Mouse (Mus musculus) heart, adult 11 months (tissue): Measurements from ENCODE around the gene Etl4.

ENCODE experiments used
- DNase-seq: peaks from one replicate; pipeline ENCODE4 v3.0.0; 2022

Etl4 gene

DNA sequence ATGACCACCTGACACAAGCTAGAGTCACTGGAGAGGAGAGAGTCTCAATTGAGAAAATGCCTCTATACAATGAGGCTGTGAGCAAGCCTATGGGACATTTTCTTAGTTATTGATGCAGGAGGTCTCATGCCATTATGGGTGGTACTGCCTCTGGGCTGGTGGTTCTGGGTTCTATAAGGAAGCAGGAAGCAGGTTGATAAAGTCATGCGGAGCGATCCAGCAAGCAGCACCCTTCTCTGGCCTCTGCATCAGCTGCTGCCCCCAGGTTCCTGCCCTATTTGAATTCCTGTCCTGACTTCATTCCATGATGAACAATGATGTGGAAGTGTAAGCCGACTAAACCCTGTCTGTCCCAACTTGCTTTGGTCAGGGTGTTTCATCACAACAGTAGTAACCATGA, 753.1 kb downstream of the Etl4 start:
- peak; percentile 52 for DNase-seq

DNA sequence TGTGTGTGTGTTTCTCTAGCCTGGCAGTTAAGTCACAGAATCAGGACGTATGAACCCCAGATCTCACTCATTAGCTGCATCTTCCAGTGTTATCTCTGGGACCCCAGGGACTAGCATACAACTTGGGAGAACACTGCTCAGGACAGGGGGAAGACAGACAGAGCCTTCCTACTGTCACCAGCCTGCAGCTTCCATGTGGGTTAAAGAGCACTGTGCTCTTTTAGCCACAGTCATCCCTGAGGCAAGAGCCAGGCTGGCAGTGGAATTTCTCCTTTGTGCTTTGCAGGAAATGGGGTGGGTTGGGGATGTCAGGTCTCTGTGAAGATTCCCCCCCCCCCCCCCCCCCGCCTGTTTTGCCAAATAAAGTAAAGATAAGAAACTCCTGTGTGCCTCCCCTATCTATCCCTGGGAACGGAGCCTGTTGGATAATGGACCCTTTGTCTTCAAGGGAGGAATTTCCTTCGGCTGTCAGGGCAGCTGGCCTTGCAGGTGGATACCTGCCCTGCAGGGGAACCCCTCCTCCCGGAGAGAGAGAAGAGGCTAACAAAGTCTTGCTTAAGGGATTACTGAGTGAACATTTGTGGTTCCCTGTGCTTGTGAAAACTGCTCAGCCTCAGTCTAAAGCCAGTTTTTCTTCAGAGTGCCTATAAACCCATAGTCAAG, 755.9 kb downstream of the Etl4 start:
- peak; percentile 68 for DNase-seq

DNA sequence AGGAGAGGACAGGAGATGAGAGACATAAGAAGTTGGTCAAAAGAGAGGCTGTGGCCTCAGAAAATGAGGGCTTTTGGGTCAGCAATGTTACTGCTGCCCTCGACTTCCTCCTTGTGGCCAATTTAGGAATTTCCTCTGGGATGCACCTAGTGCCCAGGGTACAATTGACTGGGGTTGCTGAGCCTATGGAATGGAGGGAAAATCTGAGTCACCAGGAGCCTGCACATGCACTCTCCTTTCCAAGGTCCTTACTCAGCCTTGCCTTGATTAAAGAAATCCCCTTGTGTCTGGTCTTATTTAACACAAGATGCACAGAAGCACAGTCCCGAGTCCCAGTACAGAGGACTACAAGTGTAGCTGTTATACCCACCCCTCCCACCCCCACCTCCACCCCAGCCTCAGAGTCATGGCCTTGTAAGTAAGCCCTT, 756.5 kb downstream of the Etl4 start:
- peak; percentile 76 for DNase-seq

DNA sequence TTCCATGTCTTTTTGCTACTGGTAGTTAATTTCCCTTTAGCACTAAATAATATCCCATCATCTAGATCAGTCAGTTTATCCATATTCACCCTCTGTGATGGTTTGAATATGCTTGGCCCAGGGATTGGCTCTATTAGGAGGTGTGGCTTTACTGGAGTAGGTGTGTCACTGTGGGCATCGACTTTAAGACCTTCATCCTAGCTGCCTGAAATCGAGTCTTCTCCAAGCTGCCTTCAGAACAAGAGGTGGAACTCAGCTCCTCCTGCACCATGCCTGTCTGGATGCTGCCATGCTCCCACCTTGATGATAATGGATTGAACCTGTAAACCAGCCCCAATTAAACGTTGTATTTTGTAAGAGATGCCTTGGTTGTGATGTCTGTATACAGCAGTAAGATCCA, 758.3 kb downstream of the Etl4 start:
- peak; percentile 22 for DNase-seq

DNA sequence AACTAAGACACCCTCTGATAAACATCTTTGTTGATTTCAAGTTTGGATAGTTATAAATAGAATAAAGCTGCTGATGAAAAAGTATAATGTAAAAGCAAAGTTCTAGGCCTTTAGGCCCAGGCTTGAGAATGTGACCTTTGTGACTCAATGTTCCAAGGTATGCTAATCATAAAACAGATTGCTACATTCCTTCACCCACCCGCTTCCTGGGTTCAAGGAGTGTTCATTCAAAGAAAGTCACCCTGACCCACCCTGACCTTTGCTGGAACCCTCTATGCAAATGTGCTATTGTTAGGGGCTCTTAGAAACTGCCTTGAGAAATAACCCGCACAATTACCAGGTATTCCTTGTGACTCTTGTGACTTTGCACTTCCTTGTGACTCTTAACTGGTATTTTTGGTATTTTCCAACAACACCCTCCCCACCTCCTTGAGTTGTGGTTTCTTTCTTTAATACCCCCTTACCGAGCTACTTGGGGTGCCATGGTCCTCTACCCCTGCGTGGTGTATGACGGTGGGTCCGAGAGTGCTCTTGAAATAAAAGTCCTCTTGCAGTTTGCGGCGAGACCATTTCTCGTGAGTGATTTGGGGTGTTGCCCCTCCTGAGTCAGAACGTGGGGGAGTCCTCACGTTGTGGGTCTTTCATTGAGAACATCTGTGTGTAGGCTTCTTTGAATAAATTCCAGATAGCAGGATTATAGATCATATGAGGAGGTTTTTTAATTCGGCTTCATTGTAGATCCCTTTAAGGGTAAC, 758.9 kb downstream of the Etl4 start:
- peak; percentile 31 for DNase-seq

DNA sequence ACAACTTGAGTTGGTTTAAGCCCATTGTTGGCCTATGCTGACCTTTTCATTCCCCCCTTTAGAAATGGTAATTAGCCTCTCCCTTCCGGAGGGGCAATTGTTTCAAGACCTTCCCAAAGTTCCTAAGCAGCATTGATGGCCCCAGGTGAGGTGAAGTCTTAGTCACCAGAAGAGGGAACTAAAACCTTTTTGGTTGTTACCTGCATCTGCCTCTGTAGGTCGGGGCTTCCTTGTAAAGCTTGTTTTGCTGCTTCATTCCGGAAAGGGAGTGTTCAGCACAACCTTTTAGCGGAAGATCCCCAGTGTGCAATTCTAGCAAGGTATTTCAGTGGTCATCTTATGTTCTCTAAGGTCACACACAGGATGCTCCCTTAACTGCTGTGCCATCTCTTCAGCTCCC, 759.8 kb downstream of the Etl4 start:
- peak; percentile 73 for DNase-seq

DNA sequence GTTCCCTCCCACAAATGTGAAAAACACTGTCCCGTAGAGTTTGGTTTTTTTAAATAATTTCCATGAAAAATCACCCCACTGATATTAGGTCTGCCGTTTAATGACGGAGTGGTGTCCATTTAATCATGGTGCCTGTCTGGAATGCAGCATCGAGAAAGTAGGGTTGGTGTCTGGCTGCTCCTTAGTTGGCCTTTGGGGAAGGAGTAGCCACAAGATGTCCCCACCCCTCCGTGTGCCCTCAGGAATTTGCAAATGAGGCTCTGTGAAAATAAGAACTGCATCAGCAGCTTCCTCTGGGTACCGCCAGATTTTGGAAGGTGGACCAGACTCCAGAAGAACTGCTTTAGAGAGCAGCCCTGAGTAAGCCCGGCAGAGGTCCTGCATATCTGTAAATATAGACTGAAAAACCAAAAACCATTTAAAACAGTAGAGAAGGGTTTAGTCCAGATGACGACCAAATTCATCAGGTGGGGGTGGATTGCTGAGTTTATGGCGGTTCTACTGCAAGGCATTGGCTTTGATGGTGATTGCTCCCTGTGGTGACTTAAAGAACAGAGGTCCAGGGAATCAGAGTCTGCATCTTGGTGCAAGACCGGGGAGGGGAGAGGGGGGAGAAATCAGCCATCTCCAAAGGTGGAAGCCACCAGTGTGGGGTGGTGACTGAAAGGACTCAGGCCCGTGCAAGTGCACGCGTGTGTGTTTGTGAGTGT, 762.1 kb downstream of the Etl4 start:
- peak; percentile 79 for DNase-seq

DNA sequence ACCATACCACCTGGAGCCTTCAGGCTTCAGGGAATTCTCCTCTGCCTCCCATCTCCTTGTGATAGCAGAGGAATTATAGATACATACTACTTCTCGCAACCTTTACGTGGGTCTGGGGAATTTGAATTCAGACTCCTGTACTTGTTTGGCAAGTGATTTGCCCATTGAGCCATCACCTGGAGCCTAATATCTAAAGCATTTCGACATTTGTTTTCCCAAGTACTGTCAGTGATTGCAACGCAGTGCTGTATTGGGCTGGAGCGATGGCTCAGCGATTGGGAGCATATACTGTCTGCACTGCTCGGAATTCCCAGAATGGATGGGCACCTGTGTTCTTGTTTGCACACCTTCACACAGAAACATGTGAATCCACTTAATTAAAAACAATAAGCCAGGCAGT, 762.7 kb downstream of the Etl4 start:
- DNase-seq: peak; percentile 41

DNA sequence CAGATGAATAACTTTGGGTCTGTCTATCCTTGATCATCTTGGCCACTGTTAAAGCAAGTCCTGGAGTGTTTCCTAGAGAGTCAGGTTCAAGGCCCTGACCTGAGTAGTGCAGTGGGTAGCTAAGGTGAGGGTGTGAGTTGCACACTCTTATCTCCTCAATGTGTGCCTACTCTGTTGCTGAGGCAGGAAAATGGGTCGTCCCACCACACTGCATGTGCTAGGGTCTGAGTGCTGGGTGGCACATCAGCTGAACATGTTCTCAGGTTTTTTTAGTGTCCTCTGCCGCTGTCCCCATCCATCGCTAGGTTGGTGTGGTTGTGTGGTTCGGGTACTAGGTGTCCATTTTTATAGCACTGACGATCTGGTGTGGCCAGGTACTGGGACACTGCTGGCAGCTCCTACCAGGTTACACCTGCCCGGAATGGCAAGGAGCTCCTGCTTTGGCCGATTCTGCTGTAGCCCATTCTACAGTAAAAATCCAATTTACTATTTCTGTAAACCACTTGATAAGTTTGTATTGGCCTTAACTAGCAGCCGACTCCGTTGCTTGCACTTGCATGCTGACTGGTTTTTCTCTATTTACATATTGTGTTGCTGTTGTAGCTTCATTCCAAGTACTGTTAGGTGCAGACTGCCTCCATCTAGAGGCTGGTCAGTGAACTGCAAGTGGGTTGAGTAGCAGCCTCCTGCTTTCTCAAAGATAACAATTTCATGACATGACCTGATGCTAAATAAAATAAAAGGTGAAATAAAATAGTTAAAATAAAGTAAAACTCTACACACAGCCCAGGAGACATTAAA, 763.4 kb downstream of the Etl4 start:
- DNase-seq: peak; percentile 83

DNA sequence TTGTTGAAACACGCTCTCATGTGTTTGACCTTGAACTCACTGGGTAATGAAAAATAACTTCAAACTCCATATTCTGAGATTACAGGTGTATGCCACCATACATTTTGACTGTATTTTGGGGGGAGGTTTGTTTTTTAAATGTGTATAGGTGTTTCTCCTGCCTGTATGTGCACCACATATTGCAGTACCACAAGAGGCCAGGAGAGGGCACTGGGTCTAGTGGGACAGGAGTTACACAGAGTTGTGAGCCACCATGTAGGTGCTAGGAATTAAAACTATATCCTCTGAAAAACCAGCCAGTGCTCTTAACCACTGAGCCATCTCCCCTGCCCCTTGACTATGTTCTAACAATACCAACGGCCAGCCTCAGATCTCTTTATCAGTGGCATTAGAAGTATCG, 766.8 kb downstream of the Etl4 start:
- no peak for DNase-seq

DNA sequence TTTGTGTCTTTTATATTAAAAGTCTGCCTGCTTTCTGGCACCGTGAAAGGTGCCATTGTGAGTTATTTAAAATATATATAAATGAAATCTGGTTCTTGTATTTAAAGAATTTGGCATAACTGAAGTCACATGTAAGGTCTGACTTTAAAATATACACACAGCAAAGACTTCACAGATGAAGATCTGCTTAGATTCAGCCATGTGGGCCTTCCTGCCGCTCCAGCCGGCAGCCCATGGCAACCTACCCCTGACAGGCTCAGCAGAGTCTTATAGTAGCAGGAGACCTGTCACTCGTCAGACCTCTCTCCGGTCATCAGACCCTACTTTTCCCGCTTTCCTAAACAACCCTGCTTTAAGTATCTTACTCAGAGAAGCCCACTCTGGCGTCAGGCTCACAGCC, 769.2 kb downstream of the Etl4 start:
- no peak for DNase-seq

DNA sequence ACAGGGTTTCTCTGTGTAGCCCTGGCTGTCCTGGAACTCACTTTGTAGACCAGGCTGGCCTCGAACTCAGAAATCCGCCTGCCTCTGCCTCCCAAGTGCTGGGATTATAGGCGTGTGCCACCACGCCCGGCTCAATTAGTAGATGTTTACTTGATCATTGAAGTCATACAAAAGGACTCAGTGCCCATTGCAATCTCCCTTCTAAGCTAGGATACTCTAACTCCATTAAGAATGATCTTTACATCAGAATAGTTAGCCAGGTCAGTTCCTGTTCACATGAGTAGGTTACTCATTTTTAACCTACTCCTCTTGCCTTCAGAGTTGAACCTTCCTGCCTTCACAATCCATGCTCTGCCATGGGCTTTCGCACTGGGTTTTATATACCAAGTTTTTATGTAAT, 772.6 kb downstream of the Etl4 start:
- peak; percentile 16 for DNase-seq

DNA sequence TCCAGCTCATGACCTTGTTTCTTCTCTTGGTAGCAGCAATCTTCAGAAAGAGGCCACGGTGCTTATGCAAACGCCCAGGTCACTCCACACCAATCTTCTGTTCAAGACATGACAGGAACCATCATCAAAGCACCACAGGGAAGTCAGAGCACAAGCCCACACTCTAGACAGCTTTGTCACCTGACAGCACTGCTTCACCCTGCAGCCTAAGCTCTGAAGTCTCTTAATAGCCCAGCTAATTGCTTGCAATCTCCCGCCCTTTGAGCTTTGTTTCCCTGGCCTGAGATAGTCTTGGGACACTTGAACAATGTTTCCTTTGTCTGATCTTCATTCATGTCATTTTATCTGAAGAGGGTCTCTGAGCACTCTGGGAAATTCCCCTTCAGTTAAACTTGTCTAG, 779.8 kb downstream of the Etl4 start:
- peak; percentile 68 for DNase-seq

DNA sequence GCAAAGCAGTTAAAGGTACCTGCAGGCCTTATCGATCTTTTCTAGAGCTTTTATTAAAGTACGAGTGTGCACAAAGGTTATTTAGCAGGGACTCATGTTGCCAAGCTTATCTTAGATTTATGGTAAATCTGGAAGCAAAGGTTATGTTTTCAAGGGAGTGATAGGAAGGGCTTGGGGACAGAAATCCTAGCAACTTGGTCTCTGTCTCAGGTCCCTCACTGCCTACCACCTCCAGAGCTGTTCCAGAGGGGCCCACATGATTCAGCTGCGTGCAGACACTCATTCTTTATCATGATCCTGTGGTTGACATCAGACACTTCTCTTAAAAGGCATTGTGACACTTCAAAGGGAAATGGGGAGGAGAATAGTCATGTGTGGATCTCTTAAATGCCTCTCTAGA, 783.3 kb downstream of the Etl4 start:
- peak; percentile 35 for DNase-seq

DNA sequence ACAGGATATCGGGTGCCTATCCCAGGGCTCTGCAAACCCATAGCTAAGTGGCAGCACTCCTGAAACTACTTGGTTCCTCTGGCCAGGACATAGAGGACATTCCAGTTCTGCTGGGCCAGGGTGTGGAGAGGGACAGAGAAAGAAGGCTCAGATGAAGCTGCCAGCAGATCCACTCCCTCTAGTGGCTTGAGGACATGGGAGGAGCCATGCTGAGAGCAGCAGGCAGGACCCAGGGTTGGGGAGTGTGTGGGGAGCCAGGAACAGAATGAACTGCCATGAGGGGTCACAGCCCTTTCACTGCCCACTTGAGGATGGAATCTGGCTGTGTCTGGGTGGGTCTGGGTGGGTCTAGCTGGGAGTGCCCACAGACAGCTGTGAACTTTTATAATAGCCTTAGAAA, 784.2 kb downstream of the Etl4 start:
- peak; percentile 85 for DNase-seq

DNA sequence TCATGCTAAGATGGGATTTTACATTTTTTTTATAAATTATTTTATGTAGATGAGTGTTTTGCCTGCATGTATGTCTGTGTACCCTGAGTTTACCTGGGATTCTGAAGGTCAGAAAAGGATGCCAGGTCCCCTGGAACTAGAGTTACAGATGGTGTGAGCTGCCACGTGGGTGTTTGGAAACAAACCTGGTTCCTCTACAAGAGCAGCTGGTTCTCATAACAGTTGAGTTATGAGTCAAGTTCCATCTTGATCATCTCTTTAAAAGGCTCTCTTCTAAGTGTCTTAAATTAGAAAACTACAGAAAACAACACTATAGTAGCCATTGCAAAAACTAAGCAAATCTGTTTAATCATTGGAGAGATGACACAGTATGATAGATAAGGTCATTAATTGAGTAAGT, 788.1 kb downstream of the Etl4 start:
- peak; percentile 28 for DNase-seq

DNA sequence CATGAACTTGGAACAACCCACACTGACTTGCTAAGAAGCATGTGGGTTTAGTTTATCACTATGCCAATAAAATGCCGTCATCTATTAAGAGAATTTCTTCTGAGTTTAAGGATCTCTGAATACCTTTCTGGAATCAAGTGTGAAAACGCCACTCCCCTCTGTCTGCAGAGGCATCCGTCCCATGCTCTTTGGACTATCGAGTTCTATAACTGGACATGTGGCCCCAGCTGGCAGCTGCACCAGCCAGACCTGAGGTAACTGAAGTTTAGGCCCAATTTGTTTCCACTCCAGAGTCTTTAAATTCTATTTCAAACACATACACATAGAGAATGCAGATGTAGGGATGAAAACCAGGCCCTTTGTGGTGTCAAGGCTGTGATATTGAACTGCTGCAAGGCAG, 795.5 kb downstream of the Etl4 start:
- peak; percentile 73 for DNase-seq

DNA sequence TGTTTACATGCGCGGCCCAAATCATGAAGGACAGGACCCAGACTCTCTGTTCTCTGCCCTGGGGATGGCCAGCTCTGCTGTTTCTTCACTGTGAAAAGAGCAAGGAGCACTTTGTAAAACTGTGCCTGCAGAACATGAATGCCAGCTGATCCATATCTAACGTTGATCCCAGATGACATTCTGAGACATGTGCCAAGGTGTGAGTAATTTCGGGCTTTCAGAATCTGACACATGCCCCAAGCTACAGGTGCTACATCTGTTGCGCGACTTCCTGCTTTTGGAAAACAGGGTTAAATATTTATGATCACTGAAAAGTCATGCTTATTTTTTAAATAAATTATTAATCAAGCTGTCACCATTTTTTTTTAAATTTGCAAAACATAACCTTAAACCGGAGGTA, 801.0 kb downstream of the Etl4 start:
- DNase-seq: no peak

DNA sequence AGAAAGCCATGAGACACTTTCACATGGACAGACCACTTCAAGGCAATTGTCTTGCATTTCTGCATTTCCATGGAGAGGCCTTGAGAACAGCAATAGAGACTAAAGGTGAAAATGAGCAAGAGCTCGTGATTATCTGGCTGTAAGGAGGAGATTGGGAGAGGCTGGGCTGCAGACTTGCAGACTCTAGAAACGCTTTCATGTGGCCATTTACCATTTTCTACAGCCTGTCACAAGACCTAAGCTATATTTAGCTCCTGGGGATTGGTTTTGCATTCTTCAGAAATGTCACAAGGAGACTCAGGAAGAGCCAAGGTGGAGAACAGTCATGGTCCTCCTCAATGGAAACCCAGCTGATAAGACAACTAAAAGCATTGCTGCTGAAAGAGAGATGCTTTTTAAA, 801.4 kb downstream of the Etl4 start:
- DNase-seq: no peak

DNA sequence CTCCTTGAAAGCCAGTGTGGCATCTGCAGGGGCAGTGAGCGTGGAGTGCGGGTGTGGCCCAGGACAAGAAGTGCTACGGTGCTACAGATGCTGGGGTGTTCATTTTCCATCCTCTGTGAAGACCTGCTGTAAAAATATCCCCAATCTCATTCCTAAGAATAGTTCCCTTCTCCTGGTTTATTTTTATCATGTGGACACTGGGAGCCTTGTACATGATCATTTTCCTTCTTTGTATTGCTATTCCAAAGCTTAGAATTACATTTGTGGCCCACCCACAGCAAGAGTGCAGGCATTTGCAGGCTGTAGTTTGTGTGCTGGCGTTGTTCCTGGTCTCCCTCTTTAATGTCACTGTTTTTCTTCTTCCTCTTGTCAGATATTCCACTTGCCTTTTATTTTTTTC, 809.5 kb downstream of the Etl4 start:
- DNase-seq: peak; percentile 25

DNA sequence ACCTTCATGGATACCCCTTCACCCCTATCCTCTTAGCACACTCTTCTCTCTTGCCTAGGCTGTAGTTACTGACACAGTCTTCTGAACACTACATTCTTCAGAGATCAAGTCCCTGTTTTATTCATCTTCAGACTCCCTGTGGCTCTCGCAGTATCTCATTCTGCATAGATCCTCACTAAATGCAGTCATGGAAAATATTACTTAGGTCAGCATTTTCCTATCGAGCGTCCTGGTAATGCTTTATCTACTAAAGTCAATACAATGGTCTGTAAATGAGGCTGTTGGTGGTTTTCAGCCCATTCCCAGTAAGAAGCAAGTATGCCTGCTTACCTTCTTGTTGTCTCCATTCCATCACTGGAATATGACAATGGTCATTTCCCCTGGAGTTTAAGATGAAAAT, 811.5 kb downstream of the Etl4 start:
- DNase-seq: no peak

DNA sequence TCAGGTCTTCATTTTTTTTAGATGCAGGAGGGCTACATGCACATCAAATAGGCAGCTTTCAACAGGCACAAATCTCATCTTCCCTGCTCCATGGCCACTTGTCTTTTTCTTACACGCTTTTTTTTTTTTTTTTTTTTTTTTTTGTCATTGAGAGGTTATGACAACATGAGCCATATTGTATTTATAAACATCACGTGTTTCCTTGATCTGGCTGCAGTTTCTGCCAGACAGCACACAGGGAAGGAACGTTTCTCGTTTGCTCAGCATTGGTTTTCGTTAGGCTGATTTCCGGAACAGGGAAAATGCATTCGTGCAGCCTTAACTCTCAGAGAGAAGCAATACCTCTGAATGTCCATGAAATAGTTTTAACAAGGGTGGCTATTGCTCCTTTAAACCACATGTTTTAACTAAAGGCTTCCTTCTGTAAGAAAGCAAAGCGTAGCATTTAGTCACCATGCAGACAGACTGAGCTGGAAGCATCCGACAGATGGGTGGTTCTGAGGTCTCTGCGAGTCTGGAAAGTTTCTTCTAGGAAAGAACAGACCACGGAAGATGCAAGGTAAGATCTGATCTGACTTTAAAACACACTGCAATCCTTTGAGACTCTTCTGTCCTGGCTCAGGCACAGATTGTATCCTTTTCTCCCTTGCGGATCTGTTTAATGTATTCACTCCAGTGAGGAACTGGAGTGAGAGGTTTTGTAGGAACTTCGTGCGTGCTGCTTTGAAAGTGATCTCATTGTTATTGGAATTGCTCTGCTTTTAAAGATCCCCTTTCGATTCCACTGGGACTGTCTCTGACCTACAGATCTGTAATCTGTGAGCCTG, 812.8 kb downstream of the Etl4 start:
- DNase-seq: peak; percentile 89
